Mouse (Mus musculus): ENCODE data around the gene Fam43a.

The Fam43a gene

GRCm38 (mm10) chr16:30599491-30600268, at the start of gene Fam43a:
TSS of gene Fam43a (plus strand) at chr16:30599723.
- in situ Hi-C loops (cut with MboI; ENCODE audit: low sequenced_read_pairs), result loop anchor here (10.0 to 25.0 kb wide), 3 partner anchors 75 to 763 kb away; no protein-coding TSS in a partner anchor

- in situ Hi-C loops (cut with MboI; ENCODE audit: low sequenced_read_pairs), result no loop called here
Observed at GRCm38 (mm10) chr16:30549966-30550747, 49.4 kb upstream of the Fam43a start.

GRCm38 (mm10) chr16:30550748-30551192, 48.8 kb upstream of the Fam43a start, which contains the start of gene Tmem44:
TSS of gene Tmem44 (minus strand) at chr16:30550842.
- in situ Hi-C loops (cut with MboI; ENCODE audit: low sequenced_read_pairs), result no loop called here

GRCm38 (mm10) chr16:30552621-30553338, 46.7 kb upstream of the Fam43a start:
- in situ Hi-C loops (cut with MboI; ENCODE audit: low sequenced_read_pairs), result no loop called here

- in situ Hi-C loops (cut with MboI; ENCODE audit: low sequenced_read_pairs), result no loop called here
Observed at GRCm38 (mm10) chr16:30554109-30554508, 45.4 kb upstream of the Fam43a start.

GRCm38 (mm10) chr16:30559312-30559992, 40.1 kb upstream of the Fam43a start:
- in situ Hi-C loops (cut with MboI; ENCODE audit: low sequenced_read_pairs), result no loop called here

- in situ Hi-C loops (cut with MboI; ENCODE audit: low sequenced_read_pairs), result no loop called here
Observed at GRCm38 (mm10) chr16:30560601-30561000, 38.9 kb upstream of the Fam43a start.

GRCm38 (mm10) chr16:30565631-30566030, 33.9 kb upstream of the Fam43a start:
- in situ Hi-C loops (cut with MboI; ENCODE audit: low sequenced_read_pairs), result no loop called here

- in situ Hi-C loops (cut with MboI; ENCODE audit: low sequenced_read_pairs), result no loop called here
Observed at GRCm38 (mm10) chr16:30570173-30570572, 29.4 kb upstream of the Fam43a start.

GRCm38 (mm10) chr16:30571378-30571777, 28.1 kb upstream of the Fam43a start:
- in situ Hi-C loops (cut with MboI; ENCODE audit: low sequenced_read_pairs), result no loop called here

- in situ Hi-C loops (cut with MboI; ENCODE audit: low sequenced_read_pairs), result no loop called here
Observed at GRCm38 (mm10) chr16:30572239-30572638, 27.3 kb upstream of the Fam43a start.

- in situ Hi-C loops (cut with MboI; ENCODE audit: low sequenced_read_pairs), result loop anchor here (25.0 kb wide), 1 partner anchor 786 kb away; no protein-coding TSS in a partner anchor
Observed at GRCm38 (mm10) chr16:30575815-30576214, 23.7 kb upstream of the Fam43a start.

GRCm38 (mm10) chr16:30576392-30576791, 23.1 kb upstream of the Fam43a start:
- in situ Hi-C loops (cut with MboI; ENCODE audit: low sequenced_read_pairs), result loop anchor here (25.0 kb wide), 1 partner anchor 786 kb away; no protein-coding TSS in a partner anchor

- in situ Hi-C loops (cut with MboI; ENCODE audit: low sequenced_read_pairs), result loop anchor here (25.0 kb wide), 1 partner anchor 782 kb away; no protein-coding TSS in a partner anchor
Observed at GRCm38 (mm10) chr16:30580765-30581164, 18.8 kb upstream of the Fam43a start.

- in situ Hi-C loops (cut with MboI; ENCODE audit: low sequenced_read_pairs), result loop anchor here (5.0 to 25.0 kb wide), 2 partner anchors 485 to 775 kb away; no protein-coding TSS in a partner anchor
Observed at GRCm38 (mm10) chr16:30586935-30587493, 12.5 kb upstream of the Fam43a start.

GRCm38 (mm10) chr16:30587494-30588327, 11.8 kb upstream of the Fam43a start, which contains the start of gene Lsg1:
TSS of gene Lsg1 (minus strand) at chr16:30587592.
- in situ Hi-C loops (cut with MboI; ENCODE audit: low sequenced_read_pairs), result loop anchor here (5.0 to 25.0 kb wide), 2 partner anchors 485 to 775 kb away; no protein-coding TSS in a partner anchor

GRCm38 (mm10) chr16:30590264-30591209, 9.0 kb upstream of the Fam43a start:
- in situ Hi-C loops (cut with MboI; ENCODE audit: low sequenced_read_pairs), result loop anchor here (10.0 to 25.0 kb wide), 2 partner anchors 384 to 772 kb away; no protein-coding TSS in a partner anchor

Measured in CH12F3 (cell line).